Mouse (Mus musculus): Measurements from ENCODE around the gene Hspb8.

DNA sequence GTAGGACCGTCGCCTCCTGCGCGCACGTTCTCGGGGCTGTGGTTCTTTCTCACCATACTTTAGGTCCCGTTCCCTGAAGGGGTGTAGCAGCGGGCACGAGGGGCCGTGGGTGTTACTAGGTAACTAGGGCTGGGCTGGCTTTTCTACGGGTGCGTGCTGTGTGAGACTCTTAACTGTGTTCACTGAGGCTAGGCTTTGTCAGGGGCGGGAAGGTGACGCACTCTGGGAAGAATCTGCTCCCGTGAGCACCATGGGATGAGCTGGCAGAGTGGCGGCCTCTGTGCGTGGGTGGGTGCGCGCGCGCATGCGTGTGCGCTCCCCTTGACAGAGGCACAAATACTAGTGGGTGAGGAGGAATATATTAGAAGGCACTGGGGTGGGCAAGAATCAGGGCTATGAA is 23.9 kb upstream of the Hspb8 start:
- TF ChIP-seq POLR2A (IDR thresholded peaks at IDR 0.05; ENCODE audit: borderline replicate concordance, control insufficient read depth, low read depth, low read length): no peak
- no peak for TF ChIP-seq CTCF (IDR thresholded peaks at IDR 0.05; ENCODE audit: control insufficient read depth, insufficient read depth, low read length)

Data from bone marrow, adult 2 months (tissue).